Mouse (Mus musculus) kidney, embryonic 16.5 days (tissue): ENCODE data around the gene Elovl7. TPM values are rescaled to one million over a fixed set of nuclear protein-coding genes. Genes with fewer than 3 reads are reported as not detected.

ENCODE experiments used
- ATAC-seq: fragments of 200-750 bp; cut with Nextera tagmentation; 2 replicates; pipeline ENCODE4 v1.8.0; 2017; ENCODE audit warnings: moderate TSS enrichment; ENCODE audit not compliant: low FRiP score, low TSS enrichment
- H3K27ac ChIP-seq: fragments of 300-500 bp; sonication (generic); 2 replicates; pipeline ENCODE4 v1.5.1; 2014; ENCODE audit warnings: low read length
- H3K27me3 ChIP-seq: fragments of 300-500 bp; sonication (generic); 2 replicates; pipeline ENCODE4 v1.6.1; 2014; ENCODE audit warnings: low read length, control low read depth, mixed read lengths; ENCODE audit not compliant: insufficient read depth
- H3K36me3 ChIP-seq: fragments of 300-500 bp; sonication (generic); 2 replicates; pipeline ENCODE4 v1.6.1; 2014; ENCODE audit warnings: low read length, control low read depth, mixed read lengths; ENCODE audit not compliant: insufficient read depth
- H3K4me1 ChIP-seq: fragments of 300-500 bp; sonication (generic); 2 replicates; pipeline ENCODE4 v1.6.1; 2014; ENCODE audit warnings: low read length, control low read depth, mixed read lengths; ENCODE audit not compliant: insufficient read depth
- H3K4me2 ChIP-seq: fragments of 300-500 bp; sonication (generic); replicated peaks from 2 replicates; pipeline ENCODE4 v1.6.1; 2014; ENCODE audit warnings: low read depth, low read length
- H3K4me3 ChIP-seq: fragments of 300-500 bp; sonication (generic); 2 replicates; pipeline ENCODE4 v1.5.1; 2014; ENCODE audit warnings: mild to moderate bottlenecking, low read length
- H3K9ac ChIP-seq: fragments of 300-500 bp; sonication (generic); replicated peaks from 2 replicates; pipeline ENCODE4 v1.6.1; 2014; ENCODE audit warnings: low read length
- H3K9me3 ChIP-seq: fragments of 300-500 bp; sonication (generic); 2 replicates; pipeline ENCODE4 v1.6.1; 2016; ENCODE audit warnings: low read length, control low read depth
- WGBS: fragments of 180-500 bp; shearing (Covaris S2); extraction: QIAGEN DNeasy Blood & Tissue Kit; methylation state at CpG from one replicate; pipeline ENCODE4 v1.1.7; 2014; 5-methylcytosine and 5-hydroxymethylcytosine counted together
- polyA plus RNA-seq: library from polyadenylated mRNA; unstranded; fragments of >200 nt; fragmentation: Nextera tagmentation; extraction: Ambion mirVana; gene quantifications from 2 replicates; pipeline ENCODE4 v1.2.1, GENCODE M21; 2015

Elovl7 gene
- polyA plus RNA-seq: 20.5 and 22.0 TPM in 2 replicates

DNA sequence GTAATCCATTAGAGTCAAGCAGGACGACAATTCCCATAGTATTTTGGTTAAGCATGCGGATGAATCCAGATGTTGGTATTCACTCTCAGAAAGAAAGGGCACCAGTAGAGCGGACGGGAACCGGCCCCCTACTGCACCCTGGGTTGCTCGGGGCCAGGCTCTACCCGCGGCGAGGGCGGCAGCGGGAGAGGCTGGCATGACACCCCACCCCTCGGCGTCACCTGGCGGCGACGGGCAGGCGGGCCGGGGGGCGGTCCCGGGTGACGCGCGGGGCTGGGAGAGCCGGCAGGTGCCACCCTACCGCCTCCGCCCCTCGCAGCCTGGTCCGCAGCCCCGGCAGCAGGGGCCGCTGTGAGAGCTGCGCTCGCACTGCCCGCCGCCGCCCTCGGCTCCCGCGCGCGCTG lies at the start of gene Elovl7:
Elovl7 (plus strand) TSS at position 324 of the 404 bp plus-strand sequence.
- Histone ChIP-seq H3K9ac (peak within 1 kb of the TSS; percentile 81), H3K27me3 (peaks cover 24% of the 10 kb centered on the region), H3K4me1 (peaks cover 13% of the 10 kb centered on the region), H3K27ac (peak within 1 kb of the TSS; percentile 47; the same call in 1 of the 2 replicates), H3K4me2 (peak within 1 kb of the TSS; percentile 98), H3K36me3 (no peaks in the 10 kb centered on the region), H3K4me3 (peak within 1 kb of the TSS; percentile 80), H3K9me3 (no peaks in the 10 kb centered on the region)
- WGBS: under 1% methylated on average over 32 of the region's 40 CpGs
- peak; percentile 97 for ATAC-seq

- H3K9ac ChIP-seq: no peak overlapping the region
- H3K9me3 ChIP-seq: no peaks in the 10 kb centered on the region
- 82% methylated on average over 3 of the region's 3 CpGs for WGBS
- H3K27ac ChIP-seq: no peak overlapping the region
- H3K36me3 ChIP-seq: 0 out of 2 replicates have a peak, but pooled peaks cover 9% of the 10 kb centered on the region
- no peak overlapping the region for H3K4me2 ChIP-seq
- H3K4me1 ChIP-seq: peaks cover 3% of the 10 kb centered on the region
- no peaks in the 10 kb centered on the region for H3K27me3 ChIP-seq
- no peak for ATAC-seq
- no peak overlapping the region for H3K4me3 ChIP-seq
Observed at GRCm38 (mm10) chr13:108164621-108165020, 49.6 kb upstream of the Elovl7 start.

DNA sequence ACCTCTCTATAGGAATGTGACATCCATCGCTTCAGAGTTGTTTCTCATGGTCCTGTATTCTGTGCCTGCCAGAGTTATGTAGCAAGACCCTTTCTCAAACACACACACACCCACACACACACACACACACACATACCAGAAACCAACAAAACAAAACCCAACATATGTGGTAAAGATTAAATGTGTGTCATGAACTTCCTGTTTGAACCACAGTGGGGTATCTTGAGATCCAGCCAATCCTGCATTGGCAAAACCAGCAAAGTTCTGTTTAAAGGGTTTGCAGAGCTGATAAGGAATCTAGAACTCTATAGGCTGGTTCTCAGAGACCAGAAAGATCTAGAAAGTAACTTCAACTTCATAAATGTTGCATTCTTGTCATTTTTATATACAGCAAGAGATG lies 44.2 kb upstream of the Elovl7 start:
- Histone ChIP-seq H3K27ac (no peak overlapping the region), H3K27me3 (no peaks in the 10 kb centered on the region), H3K9ac (no peak overlapping the region), H3K4me2 (no peak overlapping the region), H3K9me3 (no peaks in the 10 kb centered on the region), H3K36me3 (peaks cover 21% of the 10 kb centered on the region), H3K4me1 (no peaks in the 10 kb centered on the region), H3K4me3 (no peak overlapping the region)
- 97% methylated on average over 1 of the region's 1 CpGs for WGBS
- ATAC-seq: no peak

DNA sequence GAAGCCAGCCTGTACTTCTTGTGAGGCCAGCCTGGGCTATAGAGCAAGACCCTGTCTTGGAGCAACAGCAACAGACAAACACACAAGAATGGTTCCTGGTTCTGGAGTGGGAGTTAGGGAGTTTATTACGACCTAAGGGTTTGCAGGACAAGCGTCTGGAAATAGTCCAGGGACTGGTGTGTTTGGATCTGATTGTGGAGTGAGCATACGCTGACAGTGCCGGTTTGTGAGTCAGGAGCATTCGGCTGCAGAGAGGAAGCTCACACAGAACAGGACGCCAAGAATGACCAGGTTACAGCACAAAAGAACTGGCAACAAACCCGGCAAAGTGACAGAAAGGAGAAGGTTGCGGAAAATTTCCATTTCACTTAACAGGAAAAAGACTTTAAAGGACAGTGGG lies 43.7 kb upstream of the Elovl7 start:
- no peaks in the 10 kb centered on the region for H3K9me3 ChIP-seq
- H3K9ac ChIP-seq: no peak overlapping the region
- 89% methylated on average over 8 of the region's 8 CpGs for WGBS
- ATAC-seq: no peak
- H3K4me2 ChIP-seq: no peak overlapping the region
- H3K36me3 ChIP-seq: peaks cover 21% of the 10 kb centered on the region
- H3K27ac ChIP-seq: no peak overlapping the region
- H3K27me3 ChIP-seq: no peaks in the 10 kb centered on the region
- no peak overlapping the region for H3K4me3 ChIP-seq
- H3K4me1 ChIP-seq: no peaks in the 10 kb centered on the region

DNA sequence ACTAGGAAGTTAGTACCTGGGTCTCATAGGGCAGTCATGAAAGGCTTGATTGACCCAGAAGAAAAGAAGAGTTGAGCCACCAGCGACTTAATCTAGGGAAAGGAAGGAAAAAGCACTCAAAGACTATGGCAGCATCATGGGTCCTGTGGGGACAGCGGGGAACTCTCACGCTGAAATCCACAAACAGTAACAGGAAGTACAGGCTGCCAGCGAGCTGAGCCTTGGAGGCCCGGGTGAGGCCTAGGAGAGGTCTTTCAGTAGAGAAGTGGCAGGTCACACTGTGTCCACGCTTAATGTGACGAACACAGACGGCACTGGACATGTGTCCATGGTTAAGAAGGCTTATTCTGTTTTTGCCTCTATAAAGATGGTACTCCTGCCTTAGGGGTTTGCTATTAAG lies 34.6 kb upstream of the Elovl7 start:
- 86% methylated on average over 8 of the region's 8 CpGs for WGBS

DNA sequence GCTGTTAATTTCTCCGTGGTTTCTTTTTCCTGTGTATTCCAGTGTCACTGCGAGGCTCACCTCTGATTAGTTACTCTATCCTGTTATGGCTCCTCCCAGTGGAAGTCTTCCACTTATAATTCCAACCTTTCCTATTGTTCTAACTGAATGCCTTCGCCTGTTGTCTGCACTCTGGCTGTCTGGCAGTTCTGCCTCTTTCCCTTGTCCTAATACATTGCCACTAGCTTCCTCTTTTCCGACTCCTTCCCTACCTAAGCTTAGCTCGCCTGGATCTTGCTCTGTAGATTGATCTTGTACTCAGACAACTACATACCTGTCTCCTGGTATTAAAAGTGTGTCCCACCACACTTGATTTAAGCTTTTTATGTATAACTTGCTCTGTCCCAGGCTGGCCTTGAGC lies 33.4 kb upstream of the Elovl7 start:
- Histone ChIP-seq H3K4me1 (no peaks in the 10 kb centered on the region), H3K4me3 (no peak overlapping the region), H3K27me3 (no peaks in the 10 kb centered on the region), H3K36me3 (peaks cover 32% of the 10 kb centered on the region), H3K9ac (no peak overlapping the region), H3K4me2 (no peak overlapping the region), H3K9me3 (no peaks in the 10 kb centered on the region), H3K27ac (no peak overlapping the region)
- ATAC-seq: no peak
- WGBS: 80% methylated on average over 5 of the region's 5 CpGs

More for the DNA sequence above, 34.6 kb upstream of the Elovl7 start:
- Histone ChIP-seq H3K27ac (no peak overlapping the region), H3K4me3 (no peak overlapping the region), H3K9me3 (no peaks in the 10 kb centered on the region), H3K36me3 (peaks cover 23% of the 10 kb centered on the region), H3K9ac (no peak overlapping the region), H3K4me1 (no peaks in the 10 kb centered on the region), H3K4me2 (no peak overlapping the region), H3K27me3 (no peaks in the 10 kb centered on the region)
- ATAC-seq: no peak

GRCm38 (mm10) chr13:108184743-108185255 lies 29.4 kb upstream of the Elovl7 start:
- Histone ChIP-seq H3K36me3 (peaks cover 34% of the 10 kb centered on the region), H3K4me1 (no peaks in the 10 kb centered on the region), H3K9ac (no peak overlapping the region), H3K27me3 (no peaks in the 10 kb centered on the region), H3K4me2 (no peak overlapping the region), H3K27ac (no peak overlapping the region), H3K9me3 (no peaks in the 10 kb centered on the region), H3K4me3 (no peak overlapping the region)
- ATAC-seq: no peak

GRCm38 (mm10) chr13:108185530-108185929 lies 28.7 kb upstream of the Elovl7 start:
- Histone ChIP-seq H3K9ac (no peak overlapping the region), H3K4me3 (no peak overlapping the region), H3K27me3 (no peaks in the 10 kb centered on the region), H3K27ac (no peak overlapping the region), H3K4me2 (no peak overlapping the region), H3K36me3 (peaks cover 34% of the 10 kb centered on the region), H3K4me1 (no peaks in the 10 kb centered on the region), H3K9me3 (no peaks in the 10 kb centered on the region)
- WGBS: 89% methylated on average over 3 of the region's 3 CpGs
- no peak for ATAC-seq

DNA sequence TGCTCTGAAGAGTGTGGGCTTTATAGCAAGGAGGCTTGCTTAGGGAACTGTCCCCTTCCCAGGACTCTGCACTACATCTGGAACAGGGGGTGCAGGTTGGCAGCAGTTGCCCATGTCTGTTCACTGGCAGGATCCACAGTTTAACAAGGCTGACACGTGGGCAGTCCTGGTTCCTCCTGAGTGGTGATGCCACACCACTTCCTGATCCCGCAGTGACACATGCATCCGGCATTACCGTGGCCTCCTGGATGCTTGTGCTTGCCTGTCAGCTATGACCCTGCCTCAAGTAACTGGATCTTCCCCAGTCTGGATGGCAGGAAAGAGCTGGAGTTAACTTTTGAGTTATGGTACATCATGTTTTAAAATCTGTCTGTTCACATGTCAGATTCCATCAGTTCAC lies 26.2 kb upstream of the Elovl7 start:
- ATAC-seq: no peak
- Histone ChIP-seq H3K4me1 (no peaks in the 10 kb centered on the region), H3K9me3 (no peaks in the 10 kb centered on the region), H3K27ac (no peak overlapping the region), H3K4me3 (no peak overlapping the region), H3K27me3 (no peaks in the 10 kb centered on the region), H3K4me2 (no peak overlapping the region), H3K9ac (no peak overlapping the region), H3K36me3 (peaks cover 25% of the 10 kb centered on the region)
- WGBS: 86% methylated on average over 4 of the region's 4 CpGs

DNA sequence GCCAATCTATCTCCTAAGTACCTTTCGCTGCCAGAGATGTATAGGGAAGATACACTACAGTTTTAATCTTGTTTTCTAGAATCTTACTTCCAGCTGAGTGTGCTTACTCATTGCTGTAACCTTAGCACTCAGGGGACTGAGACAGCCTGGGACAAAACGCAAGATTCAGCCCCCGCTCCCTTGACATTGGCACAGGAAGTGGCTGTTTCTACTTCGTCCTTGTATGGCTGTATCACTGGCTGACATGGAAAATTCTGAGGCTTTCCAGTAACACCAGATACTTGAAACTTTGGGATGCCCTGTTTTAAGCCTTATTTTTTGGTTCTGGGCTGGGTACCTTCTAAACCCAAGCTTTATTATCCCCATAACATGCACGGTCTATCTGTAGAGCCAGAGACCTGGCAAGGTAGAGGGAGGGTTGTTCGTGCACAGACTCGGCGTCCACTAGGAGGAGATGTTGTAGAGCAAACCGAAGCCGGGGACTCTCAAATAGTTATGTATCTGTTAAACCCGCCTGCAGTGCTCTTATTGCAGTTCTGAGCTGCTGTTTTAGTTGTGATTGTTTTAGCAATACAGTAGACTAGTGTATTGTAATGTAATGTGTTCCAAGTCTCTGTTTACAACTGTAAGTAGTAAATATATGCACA lies 23.0 kb upstream of the Elovl7 start:
- Histone ChIP-seq H3K36me3 (peaks cover 17% of the 10 kb centered on the region), H3K4me1 (no peaks in the 10 kb centered on the region), H3K9me3 (no peaks in the 10 kb centered on the region), H3K4me3 (no peak overlapping the region), H3K9ac (no peak overlapping the region), H3K4me2 (no peak overlapping the region), H3K27me3 (no peaks in the 10 kb centered on the region), H3K27ac (no peak overlapping the region)
- peak; percentile 70; the same call in 1 of the 2 replicates for ATAC-seq
- WGBS: 52% methylated on average over 11 of the region's 11 CpGs
